Mouse (Mus musculus) adrenal gland, postnatal 10 days (tissue): ENCODE measurements at regions not wholly inside any gene's neighbourhood (a gene's known extent, or its start where the extent isn't known, plus 50 kb on each side); places are given as distances from the start of the nearest gene placed in this dataset.
A peak's percentile ranks its signal among the peaks of the same experiment; 100 is the strongest.

Source experiments
- DNase-seq: peaks from one replicate; pipeline ENCODE4 v3.0.0; 2021; ENCODE audit warnings: mixed read lengths

DNA sequence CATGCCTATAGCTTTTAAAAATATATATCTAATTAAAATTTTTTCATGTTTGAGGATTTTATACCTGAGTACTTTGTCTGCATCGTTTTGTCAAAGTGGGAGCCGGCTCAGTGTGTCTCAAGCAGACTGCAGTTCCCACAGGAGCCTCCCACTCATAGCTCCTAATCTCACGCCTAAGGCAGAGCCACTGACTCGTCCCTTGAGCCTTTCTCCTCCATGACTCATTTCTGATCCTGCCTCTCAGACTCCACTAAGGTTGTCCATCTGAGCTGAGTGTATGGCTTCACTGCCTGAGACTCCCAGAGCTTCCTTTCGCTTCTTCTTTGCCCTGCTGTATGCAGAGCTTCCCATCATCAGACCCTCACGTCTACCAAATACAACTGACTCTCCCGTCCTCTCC, 98.8 kb downstream of the Efnb2 start:
- DNase-seq, result no peak

DNA sequence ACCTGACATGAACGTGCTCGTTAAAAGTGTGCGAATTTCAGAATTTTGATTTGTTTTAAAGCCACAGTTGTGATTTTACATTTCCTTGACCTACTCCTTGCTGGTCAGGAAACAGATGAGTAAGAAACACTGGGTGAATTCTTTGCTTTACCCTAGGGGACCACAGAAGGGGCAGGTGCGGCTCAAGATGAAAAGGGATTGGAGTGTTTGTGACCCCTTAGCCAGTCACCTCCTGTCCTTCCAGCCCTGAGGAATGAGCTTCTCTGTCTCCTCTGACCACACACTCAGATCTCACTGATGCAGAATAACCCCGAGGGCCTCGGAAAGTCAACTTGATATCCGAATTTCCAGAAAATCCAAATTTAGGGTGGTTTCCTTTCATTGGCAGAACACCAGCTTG, 103.0 kb downstream of the Efnb2 start:
- DNase-seq, result no peak

DNA sequence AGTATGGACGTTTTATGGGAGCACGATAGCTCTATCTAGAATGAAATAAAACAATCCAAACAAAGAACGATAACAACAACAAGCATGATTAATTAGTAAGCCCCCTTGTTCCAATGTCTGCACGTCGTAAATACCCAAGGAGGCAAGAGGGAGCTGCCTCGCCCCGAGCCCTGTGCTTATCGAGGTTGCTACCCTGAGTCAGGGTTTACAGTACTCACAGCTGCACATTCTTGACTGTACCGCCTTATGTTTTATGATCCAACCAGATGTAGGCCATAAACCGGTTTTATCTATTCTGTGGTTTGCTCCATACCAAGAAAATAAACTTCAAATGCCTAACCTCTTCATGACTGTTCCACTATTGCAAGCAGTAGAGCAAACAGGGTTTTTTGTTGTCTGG, 104.9 kb downstream of the Efnb2 start:
- no peak for DNase-seq

DNA sequence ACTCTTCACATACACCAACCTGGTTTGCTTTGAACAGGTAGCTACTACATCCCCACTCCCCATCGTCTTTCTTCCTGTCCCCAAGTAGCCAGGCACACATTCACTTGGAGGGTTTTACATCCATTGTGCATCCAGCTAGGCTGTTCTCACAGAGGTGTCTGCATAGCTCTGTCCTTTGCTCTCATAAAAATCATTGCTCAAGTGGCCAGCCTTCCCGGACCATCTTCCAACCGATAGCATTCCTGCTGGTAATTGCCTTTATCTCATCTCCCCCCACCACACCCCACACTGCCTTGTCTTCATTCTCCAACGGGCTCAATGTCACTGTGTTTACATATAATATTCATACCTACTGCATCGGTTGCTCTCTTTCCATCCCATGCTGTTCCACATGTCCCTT, 106.4 kb downstream of the Efnb2 start:
- no peak for DNase-seq

DNA sequence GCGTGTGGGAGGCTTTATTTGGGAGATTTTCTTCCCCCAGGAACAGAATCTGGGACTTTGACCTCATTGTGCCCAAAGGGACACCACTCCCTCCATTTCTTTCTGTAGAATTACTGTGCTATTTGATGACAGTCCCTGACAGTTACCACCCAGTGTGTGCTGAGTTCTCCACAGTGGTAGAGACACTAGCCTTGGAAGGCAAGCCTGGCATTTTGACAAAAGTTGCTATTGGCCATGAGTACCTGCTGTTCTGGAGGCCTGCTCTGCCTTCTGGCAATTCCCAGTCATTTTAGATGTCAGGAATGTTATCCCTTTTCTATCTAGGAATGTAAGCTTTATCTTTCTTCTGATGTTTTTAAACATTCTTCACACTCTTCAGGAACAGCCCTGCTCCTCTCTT, 108.3 kb downstream of the Efnb2 start:
- no peak for DNase-seq

DNA sequence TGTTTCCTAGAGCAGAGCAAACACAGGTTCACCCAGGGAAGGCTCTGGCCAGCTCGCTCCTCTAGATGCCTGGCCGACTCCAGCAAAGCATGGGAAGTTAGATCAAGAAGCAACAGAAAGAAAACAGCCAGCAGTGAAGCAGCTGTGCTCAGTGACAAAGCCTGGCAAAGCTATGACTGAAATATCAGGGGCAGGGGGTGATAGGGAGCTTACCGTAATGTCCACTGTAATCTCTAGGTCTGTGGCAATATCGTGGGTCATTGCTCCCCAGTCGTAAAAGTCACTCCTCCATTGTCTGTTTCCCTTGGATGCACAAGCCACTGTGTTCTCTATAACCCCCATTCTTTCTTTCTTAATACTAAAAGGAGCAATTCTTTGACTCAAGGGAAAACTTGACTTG, 124.4 kb downstream of the Efnb2 start:
- DNase-seq, result no peak

DNA sequence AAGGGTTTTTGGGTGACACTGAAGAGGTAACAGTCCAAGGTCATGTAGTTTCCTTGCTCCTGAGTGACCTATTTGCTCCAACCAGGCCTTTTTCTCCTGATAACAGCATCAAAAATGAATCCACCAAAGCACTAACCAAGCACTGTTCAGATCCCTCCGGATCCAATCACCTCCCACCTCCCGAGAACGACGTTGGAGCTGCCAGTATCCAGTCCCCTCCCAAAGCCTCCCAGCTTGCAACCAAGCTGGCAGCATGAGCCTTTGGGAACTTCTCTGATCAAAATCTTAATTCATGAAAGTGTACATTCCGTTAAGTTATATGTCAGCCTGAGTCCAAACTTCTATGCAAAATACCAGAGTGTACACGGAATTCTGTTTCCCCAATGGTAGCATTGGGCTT, 126.3 kb downstream of the Efnb2 start:
- DNase-seq, result no peak

DNA sequence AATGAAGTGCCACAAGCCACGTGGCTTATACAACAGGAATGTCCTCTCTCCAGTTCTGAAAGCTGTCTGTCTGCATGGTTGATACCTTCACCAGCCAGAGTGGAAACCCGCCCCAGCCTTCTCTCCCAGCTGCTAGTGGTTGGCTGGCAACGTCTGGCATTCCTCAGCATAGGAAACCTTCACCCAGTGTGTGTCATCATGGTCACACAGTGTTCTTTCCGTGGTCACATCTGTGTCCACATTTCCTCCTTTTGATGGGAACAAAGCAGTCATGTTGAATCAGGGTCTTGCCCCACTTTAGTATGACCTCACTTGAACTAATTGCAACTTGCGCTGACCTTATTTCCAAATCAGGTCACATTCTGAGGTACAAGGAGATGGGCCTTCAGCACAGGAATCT, 128.1 kb downstream of the Efnb2 start:
- peak; percentile 38 for DNase-seq

DNA sequence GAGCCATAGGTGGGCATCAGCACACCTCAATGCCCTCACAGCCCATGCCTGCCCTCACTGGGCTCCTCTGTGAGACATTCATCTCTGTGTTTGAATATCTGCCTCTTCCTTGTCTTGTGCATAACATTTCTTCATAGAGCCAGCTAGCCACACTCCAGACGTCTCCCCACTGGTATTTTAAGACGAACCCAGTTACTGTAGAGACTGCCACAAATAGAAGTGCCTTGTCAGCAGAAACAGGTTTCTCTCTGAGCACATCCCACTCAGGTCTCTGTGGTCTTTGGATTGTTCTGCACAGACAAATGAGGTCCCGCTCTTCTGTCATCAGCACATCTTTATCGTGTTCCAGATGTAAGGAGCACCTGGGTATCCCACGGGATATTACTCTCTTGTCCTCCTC, 130.5 kb downstream of the Efnb2 start:
- no peak for DNase-seq

DNA sequence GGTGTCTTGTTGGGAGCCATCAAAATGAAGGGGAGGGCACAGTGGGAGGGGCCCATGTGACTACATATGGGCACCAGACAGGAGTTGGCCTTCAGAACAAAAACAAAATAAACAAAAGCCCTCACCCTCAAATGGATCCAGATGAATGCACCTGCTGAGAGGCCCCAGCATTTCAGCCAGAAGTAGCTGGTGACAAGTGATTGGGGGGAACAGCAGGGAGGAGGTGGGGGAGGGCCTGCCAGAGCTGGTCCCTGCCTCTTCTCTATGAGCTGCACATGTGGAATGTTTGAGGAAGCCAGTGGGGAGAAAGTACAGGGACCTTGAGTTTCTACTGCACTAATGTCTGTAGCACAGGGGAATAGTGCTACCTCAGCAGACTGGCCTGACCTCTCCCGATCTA, 139.5 kb downstream of the Efnb2 start:
- no peak for DNase-seq

DNA sequence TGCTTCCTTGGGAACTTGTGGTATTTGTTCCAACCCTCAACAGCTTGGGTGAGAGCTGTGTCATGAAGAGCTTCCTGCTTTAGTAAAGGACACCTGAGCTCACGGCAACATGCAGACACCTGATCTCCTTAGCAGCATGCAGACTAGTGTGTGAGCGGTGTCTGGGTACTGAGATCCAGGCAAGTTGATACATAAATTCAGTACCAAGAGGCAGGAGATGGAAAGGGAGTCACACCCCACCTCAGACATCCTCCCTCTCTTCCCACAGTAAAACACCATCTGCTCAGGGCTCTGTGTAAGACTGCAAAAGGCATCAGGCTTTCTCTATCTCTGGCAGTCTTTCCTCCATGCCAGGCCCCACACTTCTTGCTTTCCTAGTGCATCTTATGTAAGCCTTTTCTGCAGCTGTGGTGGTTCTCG, 141.3 kb downstream of the Efnb2 start:
- DNase-seq, result no peak

DNA sequence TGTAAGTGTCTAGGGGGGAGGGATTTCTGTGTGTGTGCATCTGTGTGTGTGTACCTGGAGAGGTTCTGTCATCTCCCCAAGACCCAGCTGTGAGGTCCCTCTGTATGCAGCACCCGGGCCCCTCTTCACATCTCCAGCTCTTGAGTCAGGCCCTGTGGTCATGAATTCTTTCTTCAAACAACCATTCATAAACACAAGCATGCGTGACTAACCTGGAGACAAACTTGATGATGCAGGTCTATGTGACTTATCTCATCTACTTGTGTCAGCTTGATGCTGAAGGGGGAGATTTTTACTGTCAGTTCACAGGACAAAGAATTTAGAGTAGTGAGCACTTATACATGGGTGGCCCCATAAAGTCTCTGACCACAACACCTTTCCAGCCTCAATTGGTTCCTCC, 143.4 kb downstream of the Efnb2 start:
- DNase-seq, result no peak

DNA sequence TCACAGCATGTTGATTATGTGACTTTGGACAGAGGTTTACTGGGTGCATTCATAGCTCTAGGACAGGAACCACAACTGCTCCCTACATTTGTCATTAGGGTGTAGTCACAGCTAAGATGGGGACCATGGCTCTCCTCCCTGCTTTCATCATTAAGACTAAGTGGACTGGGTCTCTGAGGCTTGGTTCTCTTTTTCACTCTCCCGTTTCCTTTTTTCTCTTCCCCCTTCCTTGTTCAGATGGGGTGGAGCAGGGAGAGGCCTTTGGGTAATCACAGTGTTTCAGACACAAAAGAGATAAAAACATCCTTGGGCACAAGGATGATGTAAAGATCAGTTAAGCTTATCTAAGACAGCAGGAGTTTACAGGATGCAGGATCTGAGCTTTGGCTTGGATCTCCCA, 144.8 kb downstream of the Efnb2 start:
- DNase-seq, result no peak

DNA sequence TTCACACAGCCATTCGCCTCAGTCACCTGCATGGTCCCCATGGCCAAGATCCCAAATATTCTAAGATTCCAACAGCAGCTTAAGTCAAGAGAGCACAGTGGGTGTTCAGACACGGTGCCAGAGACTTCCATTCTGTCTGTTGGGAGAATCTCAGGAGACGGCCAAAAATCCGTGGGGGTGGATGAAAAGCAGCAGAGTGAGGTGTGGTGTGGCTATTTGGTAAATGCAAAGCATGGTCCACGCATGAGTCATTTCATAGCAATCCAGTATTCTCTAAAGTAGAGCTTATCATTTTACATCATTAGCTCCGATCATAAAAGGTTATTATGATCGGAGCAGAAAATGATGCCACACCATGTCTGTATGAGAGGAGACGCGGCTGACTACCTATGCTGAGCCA, 161.1 kb downstream of the Efnb2 start:
- DNase-seq, result no peak

DNA sequence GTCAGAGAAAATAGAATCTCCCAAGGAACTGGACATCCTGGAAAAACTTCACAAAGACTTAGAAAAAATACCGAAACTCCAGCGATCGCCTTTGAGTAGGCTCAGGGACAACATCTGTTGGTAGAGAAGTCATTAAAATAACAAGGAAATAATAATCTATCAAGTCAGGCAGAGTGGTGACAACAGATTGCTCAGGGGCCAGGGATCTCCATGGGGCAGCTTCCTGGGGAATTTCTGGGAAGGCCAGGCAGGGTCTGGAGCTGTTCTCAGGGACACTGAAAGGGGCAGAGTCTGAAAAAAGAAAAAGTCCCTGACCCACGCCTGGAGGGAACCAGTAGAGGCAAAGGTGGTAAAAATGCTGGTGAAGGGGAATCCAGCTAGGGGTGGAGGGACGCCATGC, 162.3 kb downstream of the Efnb2 start:
- no peak for DNase-seq

DNA sequence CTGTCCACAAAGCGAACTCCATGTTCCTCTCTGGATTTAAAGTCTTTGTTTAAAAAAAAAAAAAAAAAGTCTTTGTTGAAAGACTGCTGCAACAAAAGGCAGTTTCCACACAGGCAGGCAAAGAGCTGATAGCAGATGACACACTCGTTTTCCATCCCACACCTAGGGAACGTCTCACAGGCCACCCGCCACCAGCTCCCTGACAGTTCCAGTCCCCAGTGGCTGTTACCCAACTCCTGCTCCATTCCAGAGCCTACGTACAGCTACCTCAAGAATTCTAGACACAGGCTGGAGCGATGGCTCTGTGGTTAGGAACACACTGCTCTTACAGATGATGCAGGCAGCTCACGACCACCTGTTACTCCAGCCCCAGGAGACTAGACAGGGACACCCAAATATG, 165.6 kb downstream of the Efnb2 start:
- DNase-seq, result no peak

DNA sequence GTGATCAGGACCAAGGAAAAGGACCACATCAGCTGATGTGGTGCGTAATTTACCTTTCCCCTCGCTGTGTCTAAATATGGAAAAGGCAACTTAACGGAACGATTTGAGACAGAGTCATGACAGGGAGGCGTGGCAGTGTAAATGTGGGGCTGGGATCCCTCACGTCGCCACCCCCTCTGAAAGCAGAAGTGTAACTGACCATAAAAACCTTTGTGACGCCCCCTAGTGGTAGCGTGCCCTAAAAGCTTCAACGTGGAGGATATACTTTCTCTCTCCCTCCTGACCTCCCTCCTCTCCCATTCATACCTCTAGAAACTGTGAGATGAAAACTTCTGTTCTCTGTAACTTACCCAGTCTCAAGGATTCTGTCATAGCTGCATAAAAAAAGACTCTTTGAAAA, 166.8 kb downstream of the Efnb2 start:
- DNase-seq, result no peak

DNA sequence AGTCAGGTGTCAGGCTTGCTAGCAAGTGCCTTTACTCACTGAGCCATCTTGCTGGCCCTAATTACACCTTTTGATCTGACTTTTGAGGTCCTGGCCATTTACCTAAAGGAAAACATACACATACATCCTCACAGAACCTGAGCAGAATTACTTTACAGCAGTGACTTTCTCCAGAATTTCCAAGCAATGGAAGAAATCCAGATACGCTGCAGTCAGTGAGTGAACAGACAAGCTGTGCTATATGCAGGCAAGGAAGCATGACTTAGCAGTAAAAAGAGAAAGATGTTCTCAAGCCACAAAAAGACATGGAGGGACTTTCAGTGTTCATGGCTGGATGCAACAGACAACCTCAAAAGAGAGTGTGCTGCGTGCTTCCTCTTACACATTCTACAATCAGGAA, 169.1 kb downstream of the Efnb2 start:
- no peak for DNase-seq

DNA sequence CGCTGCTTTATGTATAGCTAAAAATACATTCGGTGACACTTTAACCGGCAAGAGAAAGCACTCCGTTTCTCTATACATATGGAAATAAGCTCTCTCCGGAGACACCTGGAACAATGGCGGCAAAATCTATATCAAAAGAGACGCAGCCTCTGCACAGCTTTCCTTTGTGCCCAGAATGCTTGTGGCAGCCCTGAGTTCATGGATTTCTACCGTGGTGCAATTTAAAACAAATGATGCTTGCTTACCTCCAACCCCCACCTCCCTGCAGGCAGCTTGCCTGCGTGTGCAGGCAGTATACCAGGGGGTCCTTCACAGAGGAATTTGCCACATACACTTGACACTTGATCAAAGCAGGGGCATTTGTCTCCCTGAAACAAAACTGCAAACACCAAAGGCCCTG, 171.3 kb downstream of the Efnb2 start:
- no peak for DNase-seq

DNA sequence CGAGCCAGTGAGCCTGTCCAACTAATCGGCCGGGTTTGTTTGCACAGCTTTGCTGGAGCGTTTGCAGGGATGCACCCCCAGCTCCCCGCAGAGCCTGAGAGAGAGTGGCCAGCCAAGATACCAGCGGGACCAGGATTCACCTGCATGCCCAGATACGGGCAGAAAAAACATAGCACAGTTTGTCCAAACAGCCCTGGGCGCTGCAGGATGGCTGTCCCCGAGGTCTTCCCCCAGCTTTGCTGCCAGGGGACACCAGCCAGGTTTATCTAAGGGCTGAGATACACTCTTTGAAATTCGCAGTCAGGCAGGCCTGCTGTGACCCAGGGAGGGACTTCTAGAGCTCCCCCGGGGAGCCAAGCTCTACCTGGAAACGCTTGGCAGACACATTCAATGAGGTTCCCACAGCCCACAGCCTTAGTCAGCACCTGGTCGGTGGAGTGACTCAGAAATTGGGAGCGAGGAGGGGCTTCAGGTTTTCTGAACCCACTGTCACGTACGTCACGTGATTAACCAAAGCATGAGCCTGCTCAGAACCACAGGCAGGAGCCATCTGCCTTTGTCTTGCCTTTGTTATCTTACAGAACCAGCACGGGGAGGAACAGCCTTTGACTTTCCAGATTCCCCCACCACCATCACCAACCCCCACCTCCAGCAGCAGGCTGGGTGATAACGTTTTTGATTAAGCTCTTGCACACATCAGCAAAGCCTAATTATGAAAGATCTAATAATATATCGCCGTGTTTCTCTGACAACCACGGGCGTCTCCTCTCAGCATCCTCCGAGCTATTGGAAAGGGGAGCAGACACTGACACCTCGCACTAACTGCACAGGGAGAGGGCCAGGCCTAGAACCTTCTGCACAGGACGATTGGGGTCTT, 172.1 kb downstream of the Efnb2 start:
- DNase-seq, result peak; percentile 35

DNA sequence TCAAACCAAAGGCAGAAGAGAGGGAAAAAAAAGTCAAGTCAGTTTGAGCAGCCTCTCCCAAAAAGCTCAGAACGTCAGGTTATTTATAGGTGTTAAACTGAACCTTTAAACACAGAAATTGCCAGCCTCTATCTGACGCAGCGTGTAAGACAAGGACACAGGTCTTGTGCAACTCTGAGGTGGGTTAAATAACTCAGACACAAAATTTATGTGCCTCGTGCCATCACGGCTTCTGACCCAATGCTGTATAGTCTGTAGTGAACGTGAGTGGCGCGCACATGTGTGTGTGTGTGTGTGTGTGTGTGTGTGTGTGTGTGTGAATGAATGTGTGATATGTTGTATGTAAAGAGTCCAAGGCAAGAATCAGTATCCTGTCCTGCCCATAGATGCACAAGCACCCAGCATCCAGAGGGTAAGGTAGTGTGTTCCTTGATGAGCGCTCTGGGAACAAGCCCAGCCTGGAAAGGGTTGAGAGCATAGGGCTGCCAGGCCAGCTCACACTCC, 172.8 kb downstream of the Efnb2 start:
- peak; percentile 26 for DNase-seq

DNA sequence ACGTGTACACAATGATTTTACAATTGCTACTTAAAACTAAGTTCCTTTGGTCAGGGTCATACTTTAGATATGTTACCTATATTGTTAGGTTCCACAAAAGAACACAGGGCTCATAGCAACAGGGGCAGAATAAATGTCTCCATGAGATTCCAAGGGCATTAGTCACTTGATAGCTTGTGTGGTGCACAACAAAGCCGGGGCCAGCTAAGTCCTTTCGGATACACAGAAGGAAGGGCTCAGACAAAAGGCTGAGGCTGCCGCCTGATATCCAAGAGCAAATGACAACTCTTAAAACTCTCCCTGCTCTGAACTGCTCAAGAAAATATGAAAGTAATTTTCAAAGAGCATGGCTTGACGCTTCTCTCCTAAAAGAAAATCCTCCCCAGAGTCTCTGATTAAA, 173.3 kb downstream of the Efnb2 start:
- DNase-seq, result no peak

DNA sequence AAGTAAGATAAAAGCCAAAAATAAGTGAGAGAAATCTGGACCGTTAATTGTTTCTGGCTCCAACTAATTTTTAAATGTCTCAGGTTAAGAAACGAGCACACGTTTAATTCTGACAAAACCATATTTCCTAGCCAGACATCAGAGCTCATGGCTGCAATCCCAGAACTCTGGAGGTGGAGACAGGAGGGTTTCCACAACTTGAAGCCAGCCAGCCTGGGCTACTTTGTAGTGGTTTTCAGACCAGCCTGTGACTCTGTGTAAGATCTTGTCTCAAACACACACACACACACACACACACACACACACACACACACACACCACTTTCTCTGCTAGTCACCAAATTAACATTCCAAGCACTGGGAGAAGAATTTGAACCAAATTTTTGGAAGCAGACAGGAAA, 174.2 kb downstream of the Efnb2 start:
- no peak for DNase-seq

DNA sequence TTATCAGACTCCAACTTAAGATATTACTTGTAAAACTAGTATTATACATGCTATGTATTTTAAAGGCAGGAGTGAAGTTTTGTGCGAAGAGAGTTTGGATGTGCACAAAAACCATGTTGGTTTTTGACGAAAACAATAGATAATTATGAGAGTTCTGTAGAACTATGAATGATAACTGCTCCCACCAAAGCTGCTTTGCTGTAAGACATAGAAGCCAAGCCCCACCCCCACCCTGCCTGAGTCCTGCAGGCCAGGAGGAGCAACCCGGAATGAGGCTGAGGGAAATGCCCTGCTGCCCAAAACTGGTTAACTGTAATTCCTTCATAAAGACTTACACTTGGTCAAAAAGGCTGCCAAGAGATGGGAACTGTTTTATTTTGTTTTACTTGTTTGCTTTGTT, 175.8 kb downstream of the Efnb2 start:
- DNase-seq, result no peak

DNA sequence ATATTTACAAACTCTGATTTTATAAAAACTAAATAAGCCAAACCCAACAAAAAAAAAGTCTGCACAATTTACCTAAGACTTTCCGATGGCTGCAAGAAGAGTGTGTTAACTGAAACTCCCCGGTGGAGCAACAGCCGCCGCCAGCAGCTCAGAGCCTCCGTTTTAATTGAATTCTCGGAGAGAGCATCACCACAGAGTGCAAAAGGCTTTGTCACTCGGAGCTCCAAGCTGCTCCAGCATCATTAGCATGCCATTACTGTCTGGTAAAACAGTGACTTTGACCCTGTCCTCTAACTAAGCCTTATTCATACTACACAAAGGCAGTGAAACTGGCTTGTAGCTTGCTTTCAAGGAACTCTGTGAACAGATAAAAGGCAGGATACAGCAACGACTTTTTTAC, 176.5 kb downstream of the Efnb2 start:
- no peak for DNase-seq
